Mouse (Mus musculus) lung, embryonic 16.5 days (tissue): ENCODE data around the gene Pdxp. TPM values are rescaled to one million over a fixed set of nuclear protein-coding genes. Genes with fewer than 3 reads are reported as not detected.

Experiments
- ATAC-seq: fragments of 200-750 bp; cut with Nextera tagmentation; 2 replicates; pipeline ENCODE4 v1.8.0; 2017; ENCODE audit warnings: low read depth, mild to moderate bottlenecking, moderate library complexity
- H3K27ac ChIP-seq: fragments of 300-500 bp; sonication (generic); 2 replicates; pipeline ENCODE4 v1.5.1; 2014; ENCODE audit warnings: mild to moderate bottlenecking, control low read depth, low read length
- H3K27me3 ChIP-seq: fragments of 300-500 bp; sonication (generic); 2 replicates; pipeline ENCODE4 v1.6.1; 2014; ENCODE audit warnings: low read depth, low read length, mixed read lengths; ENCODE audit not compliant: control insufficient read depth, insufficient read depth
- H3K36me3 ChIP-seq: fragments of 300-500 bp; sonication (generic); 2 replicates; pipeline ENCODE4 v1.6.1; 2014; ENCODE audit warnings: low read length; ENCODE audit not compliant: control insufficient read depth, insufficient read depth
- H3K4me1 ChIP-seq: fragments of 300-500 bp; sonication (generic); replicated peaks from 2 replicates; pipeline ENCODE4 v1.6.1; 2014; ENCODE audit warnings: low read length, mixed read lengths; ENCODE audit not compliant: control insufficient read depth, insufficient read depth
- H3K4me2 ChIP-seq: fragments of 300-500 bp; sonication (generic); 2 replicates; pipeline ENCODE4 v1.6.1; 2014; ENCODE audit warnings: low read depth, low read length, control low read depth
- H3K4me3 ChIP-seq: fragments of 300-500 bp; sonication (generic); 2 replicates; pipeline ENCODE4 v1.5.1; 2014; ENCODE audit warnings: mild to moderate bottlenecking, low read length, control low read depth
- H3K9ac ChIP-seq: fragments of 300-500 bp; sonication (generic); 2 replicates; pipeline ENCODE4 v1.6.1; 2014; ENCODE audit warnings: low read length, control low read depth
- H3K9me3 ChIP-seq: fragments of 300-500 bp; sonication (generic); 2 replicates; pipeline ENCODE4 v1.6.1; 2016; ENCODE audit warnings: low read length; ENCODE audit not compliant: control insufficient read depth
- WGBS: fragments of 180-500 bp; shearing (Covaris S2); extraction: QIAGEN DNeasy Blood & Tissue Kit; methylation state at CpG from one replicate; pipeline ENCODE4 v1.1.7; 2014; 5-methylcytosine and 5-hydroxymethylcytosine counted together
- polyA plus RNA-seq: library from polyadenylated mRNA; unstranded; fragments of >200 nt; fragmentation: Nextera tagmentation; extraction: Ambion mirVana; gene quantifications from 2 replicates; pipeline ENCODE4 v1.2.1, GENCODE M21; 2015

The Pdxp gene
- polyA plus RNA-seq, 1 experiment from 2014 or later = 8.0 TPM

- no peaks in the 10 kb centered on the region; the same call in 1 of the 2 replicates for H3K36me3 ChIP-seq
- peaks cover 29% of the 10 kb centered on the region for H3K4me1 ChIP-seq
- no peak overlapping the region for H3K4me3 ChIP-seq
- H3K9me3 ChIP-seq = no peaks in the 10 kb centered on the region
- no peaks in the 10 kb centered on the region for H3K27me3 ChIP-seq
- 82% methylated on average over 7 of the region's 7 CpGs for WGBS
- H3K27ac ChIP-seq = no peak overlapping the region
- ATAC-seq = no peak
- H3K4me2 ChIP-seq = no peak overlapping the region
- H3K9ac ChIP-seq = no peak overlapping the region
Observed at GRCm38 (mm10) chr15:78930801-78931426, 17.2 kb downstream of the Pdxp start.

- Histone ChIP-seq H3K9ac (no peak overlapping the region), H3K4me1 (peaks cover 26% of the 10 kb centered on the region), H3K36me3 (no peaks in the 10 kb centered on the region; the same call in 1 of the 2 replicates), H3K4me2 (no peak overlapping the region), H3K27ac (no peak overlapping the region), H3K27me3 (no peaks in the 10 kb centered on the region), H3K9me3 (no peaks in the 10 kb centered on the region), H3K4me3 (no peak overlapping the region)
- no peak for ATAC-seq
- WGBS = 16% methylated on average over 3 of the region's 3 CpGs
Observed at GRCm38 (mm10) chr15:78931577-78931976, 17.9 kb downstream of the Pdxp start.

GRCm38 (mm10) chr15:78934784-78935320 lies 21.1 kb downstream of the Pdxp start, which contains the start of gene Nol12:
Gene Nol12 (plus strand): TSS chr15:78934933.
- peaks cover 9% of the 10 kb centered on the region for H3K4me1 ChIP-seq
- peak within 1 kb of the TSS; percentile 72 for H3K4me3 ChIP-seq
- peaks cover 10% of the 10 kb centered on the region for H3K36me3 ChIP-seq
- peak within 1 kb of the TSS; percentile 58; the same call in 1 of the 2 replicates for H3K27ac ChIP-seq
- peak within 1 kb of the TSS; percentile 75 for H3K9ac ChIP-seq
- WGBS = under 1% methylated on average over 40 of the region's 42 CpGs
- no peaks in the 10 kb centered on the region for H3K9me3 ChIP-seq
- peak; percentile 90 for ATAC-seq
- H3K4me2 ChIP-seq = peak within 1 kb of the TSS; percentile 69
- no peaks in the 10 kb centered on the region for H3K27me3 ChIP-seq

- WGBS = 88% methylated on average over 12 of the region's 12 CpGs
- Histone ChIP-seq H3K4me3 (no peak overlapping the region), H3K9me3 (no peaks in the 10 kb centered on the region), H3K9ac (no peak overlapping the region), H3K4me2 (no peak overlapping the region), H3K27me3 (no peaks in the 10 kb centered on the region), H3K4me1 (peaks cover 9% of the 10 kb centered on the region), H3K36me3 (peaks cover 19% of the 10 kb centered on the region), H3K27ac (no peak overlapping the region)
- ATAC-seq = no peak
Observed at GRCm38 (mm10) chr15:78936403-78936802, 22.7 kb downstream of the Pdxp start.

GRCm38 (mm10) chr15:78937311-78937710 lies 23.6 kb downstream of the Pdxp start:
- Histone ChIP-seq H3K36me3 (peaks cover 21% of the 10 kb centered on the region), H3K4me1 (peaks cover 9% of the 10 kb centered on the region)

GRCm38 (mm10) chr15:78937963-78938362 lies 24.2 kb downstream of the Pdxp start:
- no peak overlapping the region for H3K9ac ChIP-seq
- ATAC-seq = no peak
- H3K4me3 ChIP-seq = no peak overlapping the region
- peaks cover 21% of the 10 kb centered on the region for H3K36me3 ChIP-seq
- H3K9me3 ChIP-seq = no peaks in the 10 kb centered on the region
- H3K27me3 ChIP-seq = no peaks in the 10 kb centered on the region
- H3K4me1 ChIP-seq = peaks cover 13% of the 10 kb centered on the region
- WGBS = 85% methylated on average over 2 of the region's 2 CpGs
- no peak overlapping the region for H3K4me2 ChIP-seq
- H3K27ac ChIP-seq = no peak overlapping the region

More at GRCm38 (mm10) chr15:78937311-78937710, 23.6 kb downstream of the Pdxp start:
- Histone ChIP-seq H3K9me3 (no peaks in the 10 kb centered on the region), H3K4me3 (no peak overlapping the region), H3K27ac (no peak overlapping the region), H3K27me3 (no peaks in the 10 kb centered on the region), H3K9ac (no peak overlapping the region), H3K4me2 (no peak overlapping the region)
- ATAC-seq = no peak
- WGBS = 88% methylated on average over 10 of the region's 10 CpGs

- no peak for ATAC-seq
- Histone ChIP-seq H3K9me3 (no peaks in the 10 kb centered on the region), H3K36me3 (peaks cover 21% of the 10 kb centered on the region), H3K9ac (no peak overlapping the region), H3K4me1 (peaks cover 15% of the 10 kb centered on the region), H3K4me3 (no peak overlapping the region), H3K4me2 (no peak overlapping the region), H3K27me3 (no peaks in the 10 kb centered on the region), H3K27ac (no peak overlapping the region)
- 88% methylated on average over 13 of the region's 13 CpGs for whole genome bisulfite sequencing
Observed at GRCm38 (mm10) chr15:78940325-78940724, 26.6 kb downstream of the Pdxp start.

- peak; percentile 57 for ATAC-seq
Observed at GRCm38 (mm10) chr15:78942663-78943062, 28.9 kb downstream of the Pdxp start.

GRCm38 (mm10) chr15:78946232-78946631 lies 32.5 kb downstream of the Pdxp start:
- no peak overlapping the region for H3K4me3 ChIP-seq
- no peak overlapping the region for H3K27ac ChIP-seq
- H3K36me3 ChIP-seq = peaks cover 3% of the 10 kb centered on the region; the same call in 1 of the 2 replicates
- no peak for ATAC-seq
- no peaks in the 10 kb centered on the region for H3K9me3 ChIP-seq
- peaks cover 13% of the 10 kb centered on the region for H3K4me1 ChIP-seq
- no peak overlapping the region for H3K4me2 ChIP-seq
- no peaks in the 10 kb centered on the region; the same call in 1 of the 2 replicates for H3K27me3 ChIP-seq
- 63% methylated on average over 7 of the region's 7 CpGs for WGBS
- no peak overlapping the region for H3K9ac ChIP-seq

More at GRCm38 (mm10) chr15:78942663-78943062, 28.9 kb downstream of the Pdxp start:
- peak overlapping the region; percentile 69 for H3K9ac ChIP-seq
- WGBS = 4% methylated on average over 9 of the region's 9 CpGs
- H3K9me3 ChIP-seq = no peaks in the 10 kb centered on the region
- no peak overlapping the region for H3K27ac ChIP-seq
- H3K4me1 ChIP-seq = peaks cover 6% of the 10 kb centered on the region
- peak overlapping the region; percentile 75 for H3K4me2 ChIP-seq
- peaks cover 20% of the 10 kb centered on the region for H3K36me3 ChIP-seq
- H3K27me3 ChIP-seq = no peaks in the 10 kb centered on the region; the same call in 1 of the 2 replicates
- peak overlapping the region; percentile 48 for H3K4me3 ChIP-seq
